In the genomic region with DNA sequence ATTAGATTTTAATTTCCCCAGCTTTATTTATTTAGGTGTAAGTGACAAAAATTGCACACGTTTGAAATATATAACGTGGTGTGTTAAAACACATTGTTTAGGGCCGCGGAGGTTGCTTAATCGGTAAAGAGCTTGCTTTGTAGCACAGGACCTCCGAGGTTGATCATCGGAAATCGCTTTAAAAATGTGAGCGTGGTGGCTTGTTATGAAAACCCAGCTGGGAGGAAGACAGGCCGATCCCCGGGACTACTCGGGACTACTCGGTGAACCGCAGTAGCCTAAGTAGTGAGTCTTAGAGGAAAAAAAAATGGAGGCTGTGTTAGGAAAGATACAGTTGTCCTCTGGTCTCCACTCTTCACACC, we compare ENCODE assay signal across 8 mouse cellular contexts. TPM values are rescaled to one million over a fixed set of nuclear protein-coding genes. Genes with fewer than 3 reads are reported as not detected.
DNase-seq lines count a peak whose midpoint lies in the region; ATAC-seq and TF ChIP-seq lines count a peak whose summit lies in the region.

No protein-coding gene starts in this region.

- no peaks in the 10 kb centered on the region for H3K27me3 ChIP-seq in kidney, embryonic 14.5 days (ENCODE audit: control insufficient read depth, insufficient read depth, low read length)
- no peaks in the 10 kb centered on the region for H3K27me3 ChIP-seq in hindbrain, embryonic 15.5 days
- no peaks in the 10 kb centered on the region for H3K27me3 ChIP-seq in midbrain, postnatal 0 days (ENCODE audit: insufficient read depth, low read length)

- no peak for TF ChIP-seq CTCF in midbrain, postnatal 0 days (IDR thresholded peaks at IDR 0.05)

- no peaks in the 10 kb centered on the region for H3K9me3 ChIP-seq in kidney, embryonic 14.5 days (ENCODE audit: control insufficient read depth, low read length)
- no peaks in the 10 kb centered on the region for H3K9me3 ChIP-seq in hindbrain, embryonic 15.5 days
- no peaks in the 10 kb centered on the region for H3K9me3 ChIP-seq in midbrain, postnatal 0 days (ENCODE audit: low read length)

- peak overlapping the region; percentile 62 for H3K4me3 ChIP-seq in kidney, embryonic 14.5 days (ENCODE audit: low read length)
- peak overlapping the region; percentile 62 for H3K4me3 ChIP-seq in hindbrain, embryonic 15.5 days
- peak overlapping the region; percentile 59 for H3K4me3 ChIP-seq in midbrain, postnatal 0 days (ENCODE audit: low read depth, low read length)

- WGBS in kidney, embryonic 14.5 days: 2% methylated on average over 14 of the region's 14 CpGs
- WGBS in hindbrain, embryonic 15.5 days: 3% methylated on average over 14 of the region's 14 CpGs
- 4% methylated on average over 14 of the region's 14 CpGs for WGBS in midbrain, postnatal 0 days

- H3K4me2 ChIP-seq in kidney, embryonic 14.5 days (replicated peaks; ENCODE audit: low read depth, low read length): peak overlapping the region; percentile 75
- peak overlapping the region; percentile 66 for H3K4me2 ChIP-seq in hindbrain, embryonic 15.5 days
- peak overlapping the region; percentile 58 for H3K4me2 ChIP-seq in midbrain, postnatal 0 days (ENCODE audit: low read depth, low read length, poor library complexity, severe bottlenecking)

- ATAC-seq in kidney, embryonic 14.5 days (ENCODE audit: low FRiP score, low TSS enrichment): no peak
- no peak for ATAC-seq in hindbrain, embryonic 15.5 days (ENCODE audit: low FRiP score, low read depth)
- no peak for ATAC-seq in midbrain, postnatal 0 days (ENCODE audit: low FRiP score)

- peak overlapping the region; percentile 63 for H3K9ac ChIP-seq in kidney, embryonic 14.5 days (ENCODE audit: low read depth, low read length)
- peak overlapping the region; percentile 71 for H3K9ac ChIP-seq in hindbrain, embryonic 15.5 days
- peak overlapping the region; percentile 61 for H3K9ac ChIP-seq in midbrain, postnatal 0 days (replicated peaks; ENCODE audit: low read length, poor library complexity, severe bottlenecking)

- no peak overlapping the region for H3K27ac ChIP-seq in kidney, embryonic 14.5 days (ENCODE audit: low read depth, low read length)
- peak overlapping the region; percentile 82 for H3K27ac ChIP-seq in hindbrain, embryonic 15.5 days (replicated peaks)
- H3K27ac ChIP-seq in midbrain, postnatal 0 days (ENCODE audit: low read depth, low read length): peak overlapping the region; percentile 57

- H3K36me3 ChIP-seq in kidney, embryonic 14.5 days (ENCODE audit: control insufficient read depth, insufficient read depth, low read length): no peaks in the 10 kb centered on the region
- H3K36me3 ChIP-seq in hindbrain, embryonic 15.5 days: peaks cover under 1% of the 10 kb centered on the region; the same call in 1 of the 2 replicates
- H3K36me3 ChIP-seq in midbrain, postnatal 0 days (ENCODE audit: insufficient read depth, low read length): no peaks in the 10 kb centered on the region

- DNase-seq in kidney, postnatal 36 days: no peak
- DNase-seq in adipocyte (ENCODE audit: low spot score): peak; percentile 41
- DNase-seq in midbrain, postnatal 0 days (ENCODE audit: low spot score): peak; percentile 19
- no peak for DNase-seq in layer of hippocampus, postnatal 25 days (ENCODE audit: extremely low spot score in 1 of 2, low spot score in 1 of 2)
- no peak for DNase-seq in adrenal gland, postnatal 36 days
- no peak for DNase-seq in left cerebral cortex, adult 8-10 months (ENCODE audit: low spot score in 2 of 2)

- 0 out of 2 replicates have a peak, but pooled peaks cover 5% of the 10 kb centered on the region for H3K4me1 ChIP-seq in kidney, embryonic 14.5 days (ENCODE audit: control insufficient read depth, insufficient read depth, low read length)
- H3K4me1 ChIP-seq in hindbrain, embryonic 15.5 days (replicated peaks): peaks cover 33% of the 10 kb centered on the region
- no peaks in the 10 kb centered on the region; the same call in 1 of the 2 replicates for H3K4me1 ChIP-seq in midbrain, postnatal 0 days (ENCODE audit: insufficient read depth, low read length)

RNA-seq across cellular contexts. Expression of gene Prr3, which starts 14.8 kb away (rescaled TPM):
- polyA plus RNA-seq in kidney, embryonic 14.5 days (2014; fragmentation: Nextera tagmentation; extraction: Ambion mirVana): 34.5 and 40.1 TPM in 2 replicates
- polyA plus RNA-seq in hindbrain, embryonic 15.5 days (2015; fragmentation: Nextera tagmentation; extraction: Ambion mirVana): 89.0 and 92.9 TPM in 2 replicates
- 43.9 and 57.8 TPM in 2 replicates for total RNA-seq in midbrain, postnatal 0 days (2014; rRNA removed)
- polyA plus RNA-seq in midbrain, postnatal 0 days (2015; fragmentation: Nextera tagmentation; extraction: Ambion mirVana): 97.0 and 100 TPM in 2 replicates
- 10 to 100 TPM; 40.2 to 53.1 TPM for total RNA-seq in layer of hippocampus, postnatal 25 days (2021)
- total RNA-seq in adrenal gland, postnatal 36 days (2021): 10 to 100 TPM; 18.3 to 19.1 TPM
- 10 to 100 TPM; 35.3 to 44.5 (median 38.4) TPM for total RNA-seq in left cerebral cortex, adult 8-10 months (2022)

RNA-seq across cellular contexts. Expression of gene Gnl1, which starts 15.2 kb away (rescaled TPM):
- polyA plus RNA-seq in kidney, embryonic 14.5 days (2014; fragmentation: Nextera tagmentation; extraction: Ambion mirVana): 35.0 and 44.5 TPM in 2 replicates
- polyA plus RNA-seq in hindbrain, embryonic 15.5 days (2015; fragmentation: Nextera tagmentation; extraction: Ambion mirVana): 62.7 and 65.5 TPM in 2 replicates
- 94.9 and 117 TPM in 2 replicates for total RNA-seq in midbrain, postnatal 0 days (2014; rRNA removed)
- polyA plus RNA-seq in midbrain, postnatal 0 days (2015; fragmentation: Nextera tagmentation; extraction: Ambion mirVana): 80.8 and 82.8 TPM in 2 replicates
- total RNA-seq in layer of hippocampus, postnatal 25 days (2021): 100 to 1,000 TPM; 143 to 153 TPM
- total RNA-seq in adrenal gland, postnatal 36 days (2021): 10 to 100 TPM; 51.2 to 54.4 TPM
- 100 to 1,000 TPM; 180 to 196 (median 184) TPM for total RNA-seq in left cerebral cortex, adult 8-10 months (2022)

RNA-seq across cellular contexts. Expression of gene Abcf1, which starts 25.3 kb away (rescaled TPM):
- polyA plus RNA-seq in kidney, embryonic 14.5 days (2014; fragmentation: Nextera tagmentation; extraction: Ambion mirVana): 74.6 and 97.8 TPM in 2 replicates
- polyA plus RNA-seq in hindbrain, embryonic 15.5 days (2015; fragmentation: Nextera tagmentation; extraction: Ambion mirVana): 76.1 and 81.0 TPM in 2 replicates
- total RNA-seq in midbrain, postnatal 0 days (2014; rRNA removed): 61.8 and 67.0 TPM in 2 replicates
- polyA plus RNA-seq in midbrain, postnatal 0 days (2015; fragmentation: Nextera tagmentation; extraction: Ambion mirVana): 89.0 and 100 TPM in 2 replicates
- 10 to 100 TPM; 70.3 to 80.6 TPM for total RNA-seq in layer of hippocampus, postnatal 25 days (2021)
- 10 to 100 TPM; 90.0 to 96.2 TPM for total RNA-seq in adrenal gland, postnatal 36 days (2021)
- 10 to 100 TPM; 60.6 to 75.4 (median 65.0) TPM for total RNA-seq in left cerebral cortex, adult 8-10 months (2022)

RNA-seq across cellular contexts. Expression of gene H2-T24, which starts 25.5 kb away (rescaled TPM):
- 2.5 and 4.0 TPM in 2 replicates for polyA plus RNA-seq in kidney, embryonic 14.5 days (2014; fragmentation: Nextera tagmentation; extraction: Ambion mirVana)
- 9.0 and 9.9 TPM in 2 replicates for polyA plus RNA-seq in hindbrain, embryonic 15.5 days (2015; fragmentation: Nextera tagmentation; extraction: Ambion mirVana)
- total RNA-seq in midbrain, postnatal 0 days (2014; rRNA removed): 0.16 and 1.7 TPM in 2 replicates
- polyA plus RNA-seq in midbrain, postnatal 0 days (2015; fragmentation: Nextera tagmentation; extraction: Ambion mirVana): 5.3 and 7.2 TPM in 2 replicates
- total RNA-seq in layer of hippocampus, postnatal 25 days (2021): 1 to 10 TPM; 1.4 to 1.7 TPM
- 1 to 10 TPM; 6.5 to 9.3 TPM for total RNA-seq in adrenal gland, postnatal 36 days (2021)
- total RNA-seq in left cerebral cortex, adult 8-10 months (2022): 1 to 10 TPM; 1.1 to 3.3 (median 1.6) TPM

RNA-seq across cellular contexts. Expression of gene H2-T23, which starts 37.8 kb away (rescaled TPM):
- polyA plus RNA-seq in kidney, embryonic 14.5 days (2014; fragmentation: Nextera tagmentation; extraction: Ambion mirVana): 3.0 and 3.7 TPM in 2 replicates
- 4.8 and 6.6 TPM in 2 replicates for polyA plus RNA-seq in hindbrain, embryonic 15.5 days (2015; fragmentation: Nextera tagmentation; extraction: Ambion mirVana)
- total RNA-seq in midbrain, postnatal 0 days (2014; rRNA removed): 6.1 and 9.2 TPM in 2 replicates
- 6.4 and 7.3 TPM in 2 replicates for polyA plus RNA-seq in midbrain, postnatal 0 days (2015; fragmentation: Nextera tagmentation; extraction: Ambion mirVana)
- total RNA-seq in layer of hippocampus, postnatal 25 days (2021): 1 to 10 TPM; 3.9 to 4.8 TPM
- total RNA-seq in adrenal gland, postnatal 36 days (2021): 10 to 100 TPM; 57.8 to 68.4 TPM
- total RNA-seq in left cerebral cortex, adult 8-10 months (2022): 10 to 100 TPM; 15.9 to 25.5 (median 21.3) TPM

Comparison
In these comparisons a context has a peak if more than half of its experiments do, and no peak if none do; other contexts are left out.
1. DNase-seq: peak in adipocyte (single experiment) and midbrain, postnatal 0 days (single experiment); none in kidney, postnatal 36 days (0 of 2), layer of hippocampus, postnatal 25 days (0 of 2), adrenal gland, postnatal 36 days (0 of 2) and left cerebral cortex, adult 8-10 months (0 of 2).
2. Peak in every context shown above with its lines, with median percentiles within 50 percentile points of each other: H3K4me2 ChIP-seq, H3K4me3 ChIP-seq and H3K9ac ChIP-seq.